Mouse (Mus musculus) ES-CJ7 (cell line): Measurements from ENCODE around the gene A530084C06Rik.
A peak's percentile ranks its signal among the peaks of the same experiment; 100 is the strongest.

ENCODE experiments used
- DNase-seq: peaks from one replicate; pipeline ENCODE4 v3.0.0; 2011; ENCODE audit warnings: low read depth, low spot score

The A530084C06Rik gene

GRCm38 (mm10) chr13:31558521-31559418, at the start of gene A530084C06Rik:
TSS of gene A530084C06Rik (minus strand) at chr13:31559333.
- DNase-seq, result peak; percentile 11

GRCm38 (mm10) chr13:31603964-31604363, 44.8 kb upstream of the A530084C06Rik start:
- DNase-seq, result no peak

- DNase-seq, result no peak
Measured at GRCm38 (mm10) chr13:31599576-31599975, 40.4 kb upstream of the A530084C06Rik start.

GRCm38 (mm10) chr13:31587341-31587740, 28.2 kb upstream of the A530084C06Rik start:
- DNase-seq, result no peak

- DNase-seq, result peak; percentile 19
Measured at GRCm38 (mm10) chr13:31579866-31580265, 20.7 kb upstream of the A530084C06Rik start.

- no peak for DNase-seq
Measured at GRCm38 (mm10) chr13:31578389-31578788, 19.3 kb upstream of the A530084C06Rik start.

GRCm38 (mm10) chr13:31577576-31577975, 18.4 kb upstream of the A530084C06Rik start:
- no peak for DNase-seq

- no peak for DNase-seq
Measured at GRCm38 (mm10) chr13:31576696-31577095, 17.6 kb upstream of the A530084C06Rik start.

- no peak for DNase-seq
Measured at GRCm38 (mm10) chr13:31574627-31575026, 15.5 kb upstream of the A530084C06Rik start.

- DNase-seq, result no peak
Measured at GRCm38 (mm10) chr13:31572806-31573508, 13.8 kb upstream of the A530084C06Rik start.

GRCm38 (mm10) chr13:31567617-31568294, 8.6 kb upstream of the A530084C06Rik start:
- DNase-seq, result no peak

- DNase-seq, result no peak
Measured at GRCm38 (mm10) chr13:31567099-31567498, 8.0 kb upstream of the A530084C06Rik start.

GRCm38 (mm10) chr13:31564394-31564793, 5.3 kb upstream of the A530084C06Rik start:
- no peak for DNase-seq

- peak; percentile 67 for DNase-seq
Measured at GRCm38 (mm10) chr13:31559419-31560144, 449 bp upstream of the A530084C06Rik start.

GRCm38 (mm10) chr13:31557768-31558520, 1.2 kb downstream of the A530084C06Rik start:
- peak; percentile 49 for DNase-seq

GRCm38 (mm10) chr13:31556964-31557767, 2.0 kb downstream of the A530084C06Rik start:
- DNase-seq, result no peak

GRCm38 (mm10) chr13:31555834-31556233, 3.3 kb downstream of the A530084C06Rik start, which contains the start of gene Foxq1:
TSS of gene Foxq1 (plus strand) at chr13:31556134.
- no peak for DNase-seq

- no peak for DNase-seq
Measured at GRCm38 (mm10) chr13:31547610-31548009, 11.5 kb downstream of the A530084C06Rik start.

- no peak for DNase-seq
Measured at GRCm38 (mm10) chr13:31547204-31547603, 11.9 kb downstream of the A530084C06Rik start.

- DNase-seq, result no peak
Measured at GRCm38 (mm10) chr13:31546784-31547183, 12.3 kb downstream of the A530084C06Rik start.
